Mouse (Mus musculus) CD4-positive, CD25-positive, alpha-beta regulatory T cell, adult 2 months (primary cell): Measurements from ENCODE around the gene Gigyf1.

Experiments
- DNase-seq: peaks from one replicate; pipeline ENCODE4 v3.0.0-alpha.2; 2012; ENCODE audit warnings: low read depth, low spot score

The Gigyf1 gene

GRCm38 (mm10) chr5:137518436-137518835 is at the start of gene Gigyf1:
TSS of gene Gigyf1 (plus strand) at chr5:137518548.
- peak; percentile 55 for DNase-seq

- no peak for DNase-seq
These were observed 46.0 kb upstream of the Gigyf1 start for GRCm38 (mm10) chr5:137472252-137472904.

GRCm38 (mm10) chr5:137474351-137474750 is 44.0 kb upstream of the Gigyf1 start:
- DNase-seq: no peak

GRCm38 (mm10) chr5:137476964-137477363 is 41.4 kb upstream of the Gigyf1 start, which contains the start of gene Zan:
TSS of gene Zan (minus strand) at chr5:137477064.
- no peak for DNase-seq

- DNase-seq: peak; percentile 70
These were observed 37.2 kb upstream of the Gigyf1 start for GRCm38 (mm10) chr5:137481138-137481537.

GRCm38 (mm10) chr5:137481897-137482296 is 36.5 kb upstream of the Gigyf1 start:
- no peak for DNase-seq

- DNase-seq: no peak
These were observed 33.1 kb upstream of the Gigyf1 start for GRCm38 (mm10) chr5:137485071-137485850.

GRCm38 (mm10) chr5:137485851-137486155 is 32.5 kb upstream of the Gigyf1 start:
- no peak for DNase-seq

- DNase-seq: peak; percentile 44
These were observed 30.7 kb upstream of the Gigyf1 start for GRCm38 (mm10) chr5:137487616-137488015.

- DNase-seq: no peak
These were observed 26.8 kb upstream of the Gigyf1 start for GRCm38 (mm10) chr5:137491559-137491958.

- DNase-seq: no peak
These were observed 24.5 kb upstream of the Gigyf1 start for GRCm38 (mm10) chr5:137493831-137494230.

- no peak for DNase-seq
These were observed 18.2 kb upstream of the Gigyf1 start for GRCm38 (mm10) chr5:137500186-137500585.

- peak; percentile 100 for DNase-seq
These were observed 16.4 kb upstream of the Gigyf1 start, which contains the start of gene Pop7 for GRCm38 (mm10) chr5:137501709-137502666. TSS of gene Pop7 (minus strand) at chr5:137502518.

- DNase-seq: peak; percentile 85
These were observed 15.7 kb upstream of the Gigyf1 start for GRCm38 (mm10) chr5:137502667-137503110.

GRCm38 (mm10) chr5:137504041-137504440 is 14.3 kb upstream of the Gigyf1 start:
- DNase-seq: peak; percentile 44

GRCm38 (mm10) chr5:137510014-137510501 is 8.3 kb upstream of the Gigyf1 start:
- peak; percentile 85 for DNase-seq

- DNase-seq: peak; percentile 51
These were observed 7.6 kb upstream of the Gigyf1 start for GRCm38 (mm10) chr5:137510573-137511390.

- no peak for DNase-seq
These were observed 6.6 kb upstream of the Gigyf1 start for GRCm38 (mm10) chr5:137511706-137512105.

- DNase-seq: peak; percentile 48
These were observed 5.2 kb upstream of the Gigyf1 start for GRCm38 (mm10) chr5:137512847-137513794.
